Mouse (Mus musculus) megakaryocyte progenitor cell, adult 5-6 weeks (primary cell): ENCODE measurements around the gene Gm5072. TPM values are rescaled to one million over a fixed set of nuclear protein-coding genes. Genes with fewer than 3 reads are reported as not detected.
"Not testable (repeated sequence)": the region's sequence is repeated elsewhere in the genome, so short reads cannot be mapped to it uniquely, and the experiment has no call there.

Experiments used
- ATAC-seq: replicated peaks from 2 replicates; pipeline ENCODE4 v1.8.0; 2016; ENCODE audit warnings: mild to moderate bottlenecking, moderate TSS enrichment, inconsistent platforms; ENCODE audit not compliant: poor library complexity
- total RNA-seq, 2 experiments: library from RNA; stranded (forward) in 1 of 2; stranded (reverse) in 1 of 2; fragments of 157-497, 149-512 nt in 1 of 2; fragments of 200-1000 nt in 1 of 2; gene quantifications; 2 replicates each; pipeline versions ENCODE4 v1.2.3 to v1.2.4; 2015 to 2017

Gm5072 gene
- total RNA-seq (2015) (not detected in 2 replicates), total RNA-seq (2017) (not detected in 2 replicates)

DNA sequence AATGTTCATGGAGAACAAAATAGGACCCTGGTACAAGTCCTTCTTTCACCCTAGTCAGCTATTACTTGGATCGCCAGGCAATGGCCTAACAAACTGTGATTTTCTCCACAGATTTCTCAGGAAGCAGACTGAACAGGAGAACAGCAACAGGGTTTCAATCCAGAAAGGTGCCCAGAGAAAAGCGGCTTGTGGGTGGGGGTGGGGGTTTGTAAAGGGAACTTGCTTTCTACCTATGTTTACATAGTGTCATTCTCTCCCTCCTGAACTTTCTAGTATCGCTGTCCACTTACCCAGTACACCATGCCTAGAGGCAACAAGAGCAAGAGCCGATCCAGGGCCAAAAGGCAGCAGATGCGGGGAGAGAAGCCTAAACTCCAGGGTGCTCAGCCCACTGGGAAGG lies at the start of gene Gm5072:
Gm5072 (plus strand) TSS at position 301 of the 400 bp plus-strand sequence.
- ATAC-seq, result not testable (repeated sequence)

Other genes starting within 250 kb of the Gm5072 start
- not detected in 2 replicates for gene Mageb2, start 60.8 kb upstream of the Gm5072 start, total RNA-seq (2015)
- not detected in 2 replicates for gene Mageb2, start 60.8 kb upstream of the Gm5072 start, total RNA-seq (2017)
- gene Gm8914, start 87.6 kb downstream of the Gm5072 start, total RNA-seq (2015), result not detected in 2 replicates
- gene Gm8914, start 87.6 kb downstream of the Gm5072 start, total RNA-seq (2017), result not detected in 2 replicates
- not detected in 2 replicates for gene 1700084M14Rik, start 183.4 kb downstream of the Gm5072 start, total RNA-seq (2015)
- not detected in 2 replicates for gene 1700084M14Rik, start 183.4 kb downstream of the Gm5072 start, total RNA-seq (2017)
- gene Gm14781, start 239.7 kb downstream of the Gm5072 start, total RNA-seq (2015), result not detected in 2 replicates
- gene Gm14781, start 239.7 kb downstream of the Gm5072 start, total RNA-seq (2017), result not detected in 2 replicates